Mouse (Mus musculus) spleen, postnatal 36 days (tissue): ENCODE measurements around the gene Gtf2ird2.
A peak's percentile ranks its signal among the peaks of the same experiment; 100 is the strongest.

ENCODE experiments used
- DNase-seq, 2 experiments: peaks; one replicate each; pipeline ENCODE4 v3.0.0; 2022; ENCODE audit warnings: low spot score in 2 of 2, mixed read lengths in 1 of 2

Gene Gtf2ird2

GRCm38 (mm10) chr5:134183880-134184808 lies at the start of gene Gtf2ird2:
Gene Gtf2ird2, plus strand, starts transcription at chr5:134184019.
- DNase-seq = peak; percentile 98 to 99

GRCm38 (mm10) chr5:134136022-134136421 lies 47.8 kb upstream of the Gtf2ird2 start:
- no peak for DNase-seq

GRCm38 (mm10) chr5:134137933-134138332 lies 45.9 kb upstream of the Gtf2ird2 start:
- DNase-seq = no peak

GRCm38 (mm10) chr5:134139429-134139828 lies 44.4 kb upstream of the Gtf2ird2 start:
- no peak for DNase-seq

- DNase-seq = no peak
These were observed 42.6 kb upstream of the Gtf2ird2 start for GRCm38 (mm10) chr5:134141236-134141635.

- no peak for DNase-seq
These were observed 41.4 kb upstream of the Gtf2ird2 start for GRCm38 (mm10) chr5:134142381-134142780.

- no peak for DNase-seq
These were observed 38.8 kb upstream of the Gtf2ird2 start for GRCm38 (mm10) chr5:134144986-134145385.

- no peak for DNase-seq
These were observed 36.5 kb upstream of the Gtf2ird2 start for GRCm38 (mm10) chr5:134147194-134147753.

- DNase-seq = no peak
These were observed 35.7 kb upstream of the Gtf2ird2 start for GRCm38 (mm10) chr5:134148153-134148552.

- DNase-seq = no peak
These were observed 31.9 kb upstream of the Gtf2ird2 start for GRCm38 (mm10) chr5:134151895-134152294.

GRCm38 (mm10) chr5:134155916-134156466 lies 27.8 kb upstream of the Gtf2ird2 start:
- no peak for DNase-seq

- no peak for DNase-seq
These were observed 19.1 kb upstream of the Gtf2ird2 start for GRCm38 (mm10) chr5:134164688-134165087.

- DNase-seq = no peak
These were observed 17.2 kb upstream of the Gtf2ird2 start for GRCm38 (mm10) chr5:134166642-134167041.

GRCm38 (mm10) chr5:134168033-134168432 lies 15.8 kb upstream of the Gtf2ird2 start:
- DNase-seq = no peak

- no peak for DNase-seq
These were observed 14.6 kb upstream of the Gtf2ird2 start for GRCm38 (mm10) chr5:134169231-134169630.

GRCm38 (mm10) chr5:134170167-134170566 lies 13.7 kb upstream of the Gtf2ird2 start:
- DNase-seq = no peak

- peak; percentile 10 to 42 for DNase-seq
These were observed 10.6 kb upstream of the Gtf2ird2 start for GRCm38 (mm10) chr5:134173206-134173605.

GRCm38 (mm10) chr5:134175696-134176095 lies 8.1 kb upstream of the Gtf2ird2 start:
- no peak for DNase-seq

- peak; percentile 80 to 83 for DNase-seq
These were observed 7.5 kb upstream of the Gtf2ird2 start, which contains the start of gene Rcc1l for GRCm38 (mm10) chr5:134176169-134176881. Gene Rcc1l, minus strand, starts transcription at chr5:134176774.

- no peak for DNase-seq
These were observed 5.3 kb upstream of the Gtf2ird2 start for GRCm38 (mm10) chr5:134178536-134178935.

GRCm38 (mm10) chr5:134179871-134180270 lies 3.9 kb upstream of the Gtf2ird2 start:
- peak; percentile 70 to 76 for DNase-seq

GRCm38 (mm10) chr5:134182172-134182571 lies 1.6 kb upstream of the Gtf2ird2 start:
- DNase-seq = no peak
